Mouse (Mus musculus): Measurements from ENCODE around the gene Car10. TPM values are rescaled to one million over a fixed set of nuclear protein-coding genes. Genes with fewer than 3 reads are reported as not detected.
"Not testable (repeated sequence)": the region's sequence is repeated elsewhere in the genome, so short reads cannot be mapped to it uniquely, and the experiment has no call there.

Gene Car10
- polyA plus RNA-seq, 1 experiment from 2014 or later = 3.6 TPM

DNA sequence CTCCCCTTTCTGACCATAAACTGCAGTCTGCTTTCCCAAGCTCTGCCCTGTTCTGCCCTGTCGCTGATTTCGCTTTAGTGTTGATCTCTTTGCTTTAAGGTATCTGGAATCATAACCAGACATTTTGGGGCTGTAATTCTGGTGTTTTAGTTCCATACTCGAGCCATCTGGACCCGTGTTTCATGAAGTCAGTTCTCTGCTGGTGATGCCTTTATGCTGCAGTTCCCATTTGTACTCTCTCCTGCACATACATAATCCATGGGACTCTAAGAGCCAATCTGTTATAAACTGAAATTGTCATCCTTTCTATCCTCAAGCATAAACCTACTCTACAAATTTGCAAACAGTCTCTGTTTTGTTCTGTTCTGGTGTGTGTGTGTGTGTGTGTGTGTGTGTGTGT, 293.3 kb downstream of the Car10 start:
- no peak overlapping the region for H3K27ac ChIP-seq (ENCODE audit: low read depth, low read length)
- H3K4me3 ChIP-seq (ENCODE audit: low read depth, low read length) = no peak overlapping the region
- no peaks in the 10 kb centered on the region for H3K4me1 ChIP-seq (ENCODE audit: control insufficient read depth, insufficient read depth, low read length)
- H3K9ac ChIP-seq (ENCODE audit: low read length) = no peak overlapping the region
- WGBS = 87% methylated on average over 4 of the region's 4 CpGs
- H3K4me2 ChIP-seq (ENCODE audit: low read depth) = no peak overlapping the region
- H3K9me3 ChIP-seq (ENCODE audit: control insufficient read depth, low read length) = no peaks in the 10 kb centered on the region
- H3K27me3 ChIP-seq (ENCODE audit: control insufficient read depth, insufficient read depth, low read length) = no peaks in the 10 kb centered on the region
- DNase-seq (ENCODE audit: low spot score) (no peak), ATAC-seq (ENCODE audit: insufficient read depth, low FRiP score, low TSS enrichment) (no peak)
- H3K36me3 ChIP-seq (ENCODE audit: control insufficient read depth, insufficient read depth, low read length) = no peaks in the 10 kb centered on the region

- H3K4me2 ChIP-seq (ENCODE audit: low read depth); H3K4me1 ChIP-seq (ENCODE audit: control insufficient read depth, insufficient read depth, low read length); DNase-seq (ENCODE audit: low spot score); ATAC-seq (ENCODE audit: insufficient read depth, low FRiP score, low TSS enrichment); H3K36me3 ChIP-seq (ENCODE audit: control insufficient read depth, insufficient read depth, low read length); H3K4me3 ChIP-seq (ENCODE audit: low read depth, low read length); H3K9me3 ChIP-seq (ENCODE audit: control insufficient read depth, low read length); H3K9ac ChIP-seq (ENCODE audit: low read length); H3K27ac ChIP-seq (ENCODE audit: low read depth, low read length); H3K27me3 ChIP-seq (ENCODE audit: control insufficient read depth, insufficient read depth, low read length): not testable (repeated sequence)
Measured at GRCm38 (mm10) chr11:93393371-93393770, 295.5 kb downstream of the Car10 start.

- no peak overlapping the region for H3K4me3 ChIP-seq (ENCODE audit: low read depth, low read length)
- no peak for ATAC-seq (ENCODE audit: insufficient read depth, low FRiP score, low TSS enrichment)
- no peak overlapping the region for H3K4me2 ChIP-seq (ENCODE audit: low read depth)
- H3K27me3 ChIP-seq (ENCODE audit: control insufficient read depth, insufficient read depth, low read length) = no peaks in the 10 kb centered on the region
- H3K36me3 ChIP-seq (ENCODE audit: control insufficient read depth, insufficient read depth, low read length) = no peaks in the 10 kb centered on the region
- H3K27ac ChIP-seq (ENCODE audit: low read depth, low read length) = no peak overlapping the region
- H3K4me1 ChIP-seq (ENCODE audit: control insufficient read depth, insufficient read depth, low read length) = no peaks in the 10 kb centered on the region
- no peak for DNase-seq (ENCODE audit: low spot score)
- no peaks in the 10 kb centered on the region for H3K9me3 ChIP-seq (ENCODE audit: control insufficient read depth, low read length)
- WGBS = 95% methylated on average over 2 of the region's 2 CpGs
- H3K9ac ChIP-seq (ENCODE audit: low read length) = no peak overlapping the region
Measured at GRCm38 (mm10) chr11:93396356-93396755, 298.5 kb downstream of the Car10 start.

DNA sequence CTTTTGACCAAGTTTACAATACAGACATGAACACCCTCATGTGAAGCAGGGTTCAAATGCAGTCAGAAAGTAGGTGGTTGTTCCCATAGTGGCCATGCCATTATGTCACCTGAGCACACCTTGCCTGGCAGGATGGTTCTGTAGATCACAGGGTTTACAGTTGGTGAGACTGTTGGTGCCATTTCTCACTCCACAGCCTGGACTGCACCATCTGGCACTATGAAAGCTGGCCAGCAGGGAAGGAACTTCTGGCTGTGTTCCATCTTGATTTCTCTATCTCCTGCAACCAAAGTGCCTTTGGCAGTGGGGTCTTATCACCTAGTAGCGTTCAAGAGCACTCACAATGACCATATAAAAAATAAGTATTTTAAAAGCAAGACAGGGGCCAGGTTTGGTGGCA, 303.3 kb downstream of the Car10 start:
- H3K9ac ChIP-seq (ENCODE audit: low read length); H3K4me1 ChIP-seq (ENCODE audit: control insufficient read depth, insufficient read depth, low read length); H3K9me3 ChIP-seq (ENCODE audit: control insufficient read depth, low read length); H3K27ac ChIP-seq (ENCODE audit: low read depth, low read length); ATAC-seq (ENCODE audit: insufficient read depth, low FRiP score, low TSS enrichment); H3K36me3 ChIP-seq (ENCODE audit: control insufficient read depth, insufficient read depth, low read length); H3K4me2 ChIP-seq (ENCODE audit: low read depth); DNase-seq (ENCODE audit: low spot score); H3K27me3 ChIP-seq (ENCODE audit: control insufficient read depth, insufficient read depth, low read length); H3K4me3 ChIP-seq (ENCODE audit: low read depth, low read length): not testable (repeated sequence)
- 94% methylated on average over 1 of the region's 1 CpGs for WGBS

- ATAC-seq (ENCODE audit: insufficient read depth, low FRiP score, low TSS enrichment) (no peak), DNase-seq (ENCODE audit: low spot score) (no peak)
- no peaks in the 10 kb centered on the region for H3K9me3 ChIP-seq (ENCODE audit: control insufficient read depth, low read length)
- H3K4me1 ChIP-seq (ENCODE audit: control insufficient read depth, insufficient read depth, low read length) = no peaks in the 10 kb centered on the region
- 81% methylated on average over 5 of the region's 5 CpGs for WGBS
- H3K36me3 ChIP-seq (ENCODE audit: control insufficient read depth, insufficient read depth, low read length) = no peaks in the 10 kb centered on the region
- H3K4me3 ChIP-seq (ENCODE audit: low read depth, low read length) = no peak overlapping the region
- no peak overlapping the region for H3K9ac ChIP-seq (ENCODE audit: low read length)
- H3K27ac ChIP-seq (ENCODE audit: low read depth, low read length) = no peak overlapping the region
- no peak overlapping the region for H3K4me2 ChIP-seq (ENCODE audit: low read depth)
- H3K27me3 ChIP-seq (ENCODE audit: control insufficient read depth, insufficient read depth, low read length) = no peaks in the 10 kb centered on the region
Measured at GRCm38 (mm10) chr11:93407981-93408380, 310.2 kb downstream of the Car10 start.

DNA sequence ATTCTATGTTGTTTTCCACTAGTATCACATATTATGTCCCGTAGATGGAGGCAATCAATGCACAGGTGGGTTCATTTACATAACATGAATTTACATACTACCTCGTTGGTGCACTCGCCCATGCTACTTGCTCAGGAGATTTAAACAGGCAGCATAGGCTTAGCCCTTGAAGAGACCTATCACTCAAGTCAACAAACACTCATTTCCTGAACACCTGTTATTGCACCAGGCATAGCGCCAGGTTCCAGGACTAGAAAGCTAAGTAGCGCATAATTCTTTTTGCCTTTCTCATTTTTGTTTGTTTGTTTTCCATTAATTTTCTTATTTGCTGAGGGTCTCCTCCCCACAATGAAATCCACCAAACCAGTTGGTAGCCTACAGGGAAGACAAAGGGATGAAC, 333.7 kb downstream of the Car10 start:
- no peak for ATAC-seq (ENCODE audit: insufficient read depth, low FRiP score, low TSS enrichment)
- WGBS = 92% methylated on average over 5 of the region's 5 CpGs
- H3K4me2 ChIP-seq (ENCODE audit: low read depth) = no peak overlapping the region

GRCm38 (mm10) chr11:93434997-93435915, 337.4 kb downstream of the Car10 start:
- Histone ChIP-seq H3K4me1 (ENCODE audit: control insufficient read depth, insufficient read depth, low read length) (no peaks in the 10 kb centered on the region), H3K4me2 (ENCODE audit: low read depth) (no peak overlapping the region), H3K4me3 (ENCODE audit: low read depth, low read length) (no peak overlapping the region), H3K9ac (ENCODE audit: low read length) (no peak overlapping the region), H3K27me3 (ENCODE audit: control insufficient read depth, insufficient read depth, low read length) (no peaks in the 10 kb centered on the region), H3K9me3 (ENCODE audit: control insufficient read depth, low read length) (no peaks in the 10 kb centered on the region), H3K27ac (ENCODE audit: low read depth, low read length) (no peak overlapping the region), H3K36me3 (ENCODE audit: control insufficient read depth, insufficient read depth, low read length) (no peaks in the 10 kb centered on the region)
- no peak for ATAC-seq (ENCODE audit: insufficient read depth, low FRiP score, low TSS enrichment)
- WGBS = 83% methylated on average over 4 of the region's 4 CpGs
- DNase-seq (ENCODE audit: low spot score) = no peak

More for the DNA sequence above, 333.7 kb downstream of the Car10 start:
- Histone ChIP-seq H3K27ac (ENCODE audit: low read depth, low read length) (no peak overlapping the region), H3K36me3 (ENCODE audit: control insufficient read depth, insufficient read depth, low read length) (no peaks in the 10 kb centered on the region), H3K27me3 (ENCODE audit: control insufficient read depth, insufficient read depth, low read length) (no peaks in the 10 kb centered on the region), H3K9ac (ENCODE audit: low read length) (no peak overlapping the region), H3K9me3 (ENCODE audit: control insufficient read depth, low read length) (no peaks in the 10 kb centered on the region), H3K4me3 (ENCODE audit: low read depth, low read length) (no peak overlapping the region), H3K4me1 (ENCODE audit: control insufficient read depth, insufficient read depth, low read length) (no peaks in the 10 kb centered on the region)
- no peak for DNase-seq (ENCODE audit: low spot score)

GRCm38 (mm10) chr11:93436892-93437291, 339.1 kb downstream of the Car10 start:
- H3K27me3 ChIP-seq (ENCODE audit: control insufficient read depth, insufficient read depth, low read length) = no peaks in the 10 kb centered on the region
- no peak for ATAC-seq (ENCODE audit: insufficient read depth, low FRiP score, low TSS enrichment)
- no peaks in the 10 kb centered on the region for H3K4me1 ChIP-seq (ENCODE audit: control insufficient read depth, insufficient read depth, low read length)
- DNase-seq (ENCODE audit: low spot score) = no peak
- H3K4me3 ChIP-seq (ENCODE audit: low read depth, low read length) = no peak overlapping the region
- WGBS = 58% methylated on average over 2 of the region's 2 CpGs
- H3K9me3 ChIP-seq (ENCODE audit: control insufficient read depth, low read length) = no peaks in the 10 kb centered on the region
- H3K9ac ChIP-seq (ENCODE audit: low read length) = no peak overlapping the region
- H3K36me3 ChIP-seq (ENCODE audit: control insufficient read depth, insufficient read depth, low read length) = no peaks in the 10 kb centered on the region
- H3K4me2 ChIP-seq (ENCODE audit: low read depth) = no peak overlapping the region
- H3K27ac ChIP-seq (ENCODE audit: low read depth, low read length) = no peak overlapping the region

GRCm38 (mm10) chr11:93440466-93440865, 342.6 kb downstream of the Car10 start:
- Histone ChIP-seq H3K4me2 (ENCODE audit: low read depth) (no peak overlapping the region), H3K4me3 (ENCODE audit: low read depth, low read length) (no peak overlapping the region), H3K27ac (ENCODE audit: low read depth, low read length) (no peak overlapping the region), H3K4me1 (ENCODE audit: control insufficient read depth, insufficient read depth, low read length) (no peaks in the 10 kb centered on the region), H3K27me3 (ENCODE audit: control insufficient read depth, insufficient read depth, low read length) (no peaks in the 10 kb centered on the region), H3K9me3 (ENCODE audit: control insufficient read depth, low read length) (no peaks in the 10 kb centered on the region), H3K9ac (ENCODE audit: low read length) (no peak overlapping the region), H3K36me3 (ENCODE audit: control insufficient read depth, insufficient read depth, low read length) (no peaks in the 10 kb centered on the region)
- no peak for ATAC-seq (ENCODE audit: insufficient read depth, low FRiP score, low TSS enrichment)
- DNase-seq (ENCODE audit: low spot score) = no peak
- WGBS = 82% methylated on average over 1 of the region's 1 CpGs
